Mouse (Mus musculus): ENCODE measurements around the gene Gpx5. TPM values are rescaled to one million over a fixed set of nuclear protein-coding genes. Genes with fewer than 3 reads are reported as not detected.

Gpx5 gene
- polyA plus RNA-seq (2012; rRNA removed), result 0.10 TPM in 1 of 2 replicates, not detected in the other

DNA sequence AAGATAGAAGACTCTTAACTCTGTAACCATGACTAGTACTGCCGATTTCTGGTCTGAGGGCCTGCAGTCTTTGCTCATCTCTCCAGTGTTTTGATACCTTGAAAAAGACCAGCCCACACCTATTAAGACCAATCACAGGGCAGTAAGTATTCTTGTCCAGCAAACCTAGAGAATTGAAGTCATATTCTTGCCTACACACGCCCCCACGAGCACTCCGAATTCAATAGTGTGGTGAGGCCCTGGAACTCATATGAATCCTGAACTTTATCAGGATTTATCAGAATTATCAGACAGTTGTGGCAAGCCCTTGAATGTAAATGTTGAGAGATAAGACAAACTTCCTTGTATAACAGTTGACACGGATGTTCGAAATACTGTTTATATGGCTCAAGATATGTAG is at the start of gene Gpx5:
TSS of gene Gpx5 (minus strand) at position 101 of the 400 bp plus-strand sequence.
- DNase-seq (ENCODE audit: low spot score), result no peak

DNA sequence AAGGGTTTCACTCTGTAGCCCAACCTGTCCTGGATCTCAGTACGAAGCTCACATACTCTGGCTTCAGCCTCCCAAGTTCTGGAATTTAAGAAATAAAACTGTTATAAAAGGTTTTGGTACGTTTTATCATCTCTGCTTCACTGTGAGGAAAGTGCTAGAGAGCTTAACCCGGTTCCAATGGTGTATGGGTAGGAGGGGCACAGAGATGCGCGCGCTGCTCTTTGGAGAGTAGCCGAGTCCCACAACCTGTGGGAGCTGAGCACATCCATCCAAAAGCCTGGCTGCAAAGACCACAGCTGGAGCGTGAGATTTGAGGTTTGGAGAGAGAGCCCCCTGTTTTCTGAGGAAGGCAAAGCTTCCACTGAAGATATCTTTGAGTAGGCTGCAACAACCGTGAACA is 34.9 kb upstream of the Gpx5 start:
- no peak for DNase-seq (ENCODE audit: low spot score)

DNA sequence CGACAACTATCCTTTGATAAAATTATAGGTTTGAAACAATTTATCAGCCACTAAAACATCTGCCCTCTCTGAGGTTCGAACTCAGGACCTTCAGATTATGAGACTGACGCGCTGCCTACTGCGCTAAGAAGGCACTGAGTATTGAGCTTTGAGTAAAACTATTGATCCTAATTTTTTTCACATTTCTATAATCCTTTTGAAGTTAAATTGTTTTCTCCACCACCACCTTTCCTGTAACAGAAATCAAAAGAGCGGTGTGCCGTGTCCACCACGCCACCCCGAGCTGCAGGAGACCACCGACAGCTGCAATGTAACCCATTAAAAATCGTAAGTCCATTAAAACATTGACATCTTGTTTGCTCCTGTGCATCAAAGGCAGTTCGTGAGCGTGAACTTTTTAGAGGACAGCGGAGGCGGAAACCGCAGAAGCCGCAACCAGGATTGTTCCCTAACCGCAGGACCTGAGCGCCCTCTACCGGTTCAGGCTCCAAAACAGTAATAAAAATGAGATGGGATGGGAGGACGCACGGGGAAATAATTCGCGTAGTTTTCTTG is 34.2 kb upstream of the Gpx5 start:
- DNase-seq (ENCODE audit: low spot score), result peak; percentile 60

DNA sequence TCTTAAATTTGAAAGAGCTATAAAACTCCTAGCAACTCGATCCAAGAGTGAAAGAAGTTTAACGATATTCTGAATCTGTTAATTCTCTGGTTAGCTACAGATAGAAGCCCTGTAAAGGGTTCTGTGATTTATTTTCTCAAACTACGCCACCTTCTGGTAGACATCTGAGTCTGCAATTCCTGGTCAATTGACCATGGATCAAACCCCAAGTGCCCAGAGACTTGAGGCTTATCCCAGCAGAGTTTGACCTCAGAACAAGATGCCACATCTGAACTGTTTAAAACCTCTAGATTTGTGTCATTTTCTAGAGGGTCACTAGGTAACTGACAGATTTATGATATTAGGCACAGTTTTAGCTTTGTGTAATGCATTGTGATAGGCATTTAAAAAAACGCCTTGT is 33.7 kb upstream of the Gpx5 start:
- no peak for DNase-seq (ENCODE audit: low spot score)

DNA sequence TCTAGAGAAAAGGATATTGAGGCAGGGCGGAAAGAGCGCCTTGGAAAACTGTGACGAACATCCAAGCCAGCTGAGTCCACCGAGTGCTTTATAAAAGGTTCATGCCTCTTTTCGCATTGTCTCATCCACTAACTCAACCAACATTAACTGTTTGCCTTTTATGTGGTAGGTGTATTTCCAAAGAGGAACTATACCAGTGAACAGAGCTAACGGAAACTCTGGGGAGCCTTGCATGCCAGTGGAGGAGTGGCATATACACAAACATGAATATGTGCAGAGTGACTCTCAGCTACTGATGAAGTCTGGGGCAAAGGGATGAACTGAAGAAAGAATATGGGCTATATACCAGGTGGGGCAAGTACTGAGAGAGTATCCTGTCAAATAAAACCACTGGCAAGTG is 30.9 kb upstream of the Gpx5 start:
- no peak for DNase-seq (ENCODE audit: low spot score)

DNA sequence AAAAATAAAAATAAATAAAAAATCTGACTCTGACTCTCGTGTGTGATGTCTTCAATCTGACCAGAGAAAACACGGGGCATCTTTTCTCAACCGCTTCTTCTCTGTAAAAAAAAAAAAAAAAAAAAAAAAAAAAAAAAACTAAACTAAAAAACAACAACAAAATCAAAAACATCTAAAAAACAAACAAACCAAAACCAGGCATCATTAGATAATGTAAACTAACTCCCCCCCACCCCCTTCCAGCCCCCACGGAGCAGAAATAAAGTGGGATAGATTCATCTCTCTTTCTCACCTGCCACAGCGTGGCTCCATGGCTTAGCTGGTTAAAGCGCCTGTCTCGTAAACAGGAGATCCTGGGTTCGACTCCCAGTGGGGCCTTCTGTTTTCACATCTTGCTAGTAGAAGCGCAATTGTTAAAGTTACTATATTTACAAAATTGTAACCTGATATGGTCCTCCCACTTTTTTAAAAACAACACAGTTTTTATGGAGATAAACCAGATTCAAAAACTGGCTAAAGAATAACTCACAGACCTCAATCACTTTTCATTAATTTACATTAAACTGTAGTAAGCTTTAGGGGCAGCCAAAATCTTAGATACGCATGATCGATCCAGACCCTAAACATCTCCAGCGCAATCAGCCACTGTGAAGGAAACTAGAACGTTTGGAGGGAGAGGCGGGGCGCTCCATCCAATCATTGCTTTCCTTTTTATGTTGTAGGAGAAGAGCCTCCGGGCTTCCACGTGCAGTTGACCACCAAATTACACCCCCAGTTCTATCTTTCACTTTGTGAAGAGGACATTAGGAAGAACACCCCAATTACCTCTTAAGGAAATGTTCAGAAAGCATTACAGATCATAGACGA is 30.2 kb upstream of the Gpx5 start:
- no peak for DNase-seq (ENCODE audit: low spot score)

DNA sequence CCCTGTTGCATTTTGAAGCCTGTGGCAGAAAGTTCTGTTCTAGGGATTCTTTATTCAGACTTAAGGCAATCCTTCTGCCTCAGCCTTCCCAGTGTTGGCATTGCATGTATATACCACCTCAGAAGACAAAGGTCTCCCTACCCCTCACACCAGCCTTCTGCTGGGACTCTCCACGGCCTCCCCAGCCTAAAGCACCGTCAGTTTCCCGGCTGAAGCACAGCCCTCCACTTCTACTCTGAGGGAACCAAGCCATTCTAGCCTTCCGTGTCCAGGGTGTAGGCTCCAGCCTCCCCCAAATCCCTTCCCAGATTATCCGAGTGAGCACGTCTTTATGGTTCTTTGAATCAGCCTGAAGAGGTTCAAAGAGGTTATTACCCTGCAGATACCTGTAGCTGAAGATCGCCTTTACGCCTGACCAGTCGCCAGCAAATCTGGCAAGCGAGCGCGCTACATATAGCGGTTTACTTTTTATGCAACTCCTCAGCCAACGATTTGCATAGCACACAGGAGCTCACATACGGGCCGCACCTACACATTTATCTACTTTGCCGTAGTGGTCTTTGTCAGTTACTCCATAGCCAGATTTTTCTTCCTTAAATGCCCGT is 29.5 kb upstream of the Gpx5 start:
- no peak for DNase-seq (ENCODE audit: low spot score)

DNA sequence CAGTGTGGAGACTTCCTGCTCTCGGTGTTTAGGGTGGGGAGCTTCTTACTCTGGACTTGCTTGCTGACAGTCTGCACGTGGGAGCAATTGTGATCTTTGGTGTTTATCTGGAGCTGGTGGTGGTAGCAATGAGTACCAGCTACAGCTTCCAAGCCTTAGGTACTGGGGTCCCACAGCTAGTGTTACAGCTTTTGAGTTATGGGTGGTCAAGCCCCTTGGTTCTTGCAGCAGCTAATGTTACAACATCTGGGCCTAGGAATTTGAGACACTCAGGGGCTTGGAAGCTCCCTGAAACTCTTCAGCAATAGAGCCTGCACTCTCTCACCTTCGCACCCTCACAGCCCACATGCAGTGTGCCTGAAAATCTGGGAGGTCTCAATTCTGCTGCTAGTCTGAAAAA is 27.7 kb upstream of the Gpx5 start:
- DNase-seq (ENCODE audit: low spot score), result no peak

DNA sequence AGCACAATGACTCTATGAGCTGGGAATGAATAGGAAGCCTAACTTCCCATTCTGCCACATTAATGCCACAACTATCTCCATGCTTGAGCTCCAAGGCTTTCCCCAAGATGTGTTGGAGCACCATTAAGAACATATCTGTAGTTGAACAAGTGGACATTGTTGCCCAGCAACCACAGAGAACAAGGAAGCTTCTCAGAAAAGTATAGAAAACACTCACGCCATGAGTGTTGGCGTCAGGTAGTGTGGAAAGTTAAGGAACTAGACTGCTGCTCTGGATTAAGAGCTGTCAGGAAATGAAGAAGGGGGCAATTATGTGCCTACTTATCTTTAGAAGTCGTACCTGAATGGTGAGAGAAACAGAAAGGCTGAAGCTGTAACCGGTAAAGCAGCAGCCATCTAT is 21.4 kb upstream of the Gpx5 start:
- DNase-seq (ENCODE audit: low spot score), result no peak

DNA sequence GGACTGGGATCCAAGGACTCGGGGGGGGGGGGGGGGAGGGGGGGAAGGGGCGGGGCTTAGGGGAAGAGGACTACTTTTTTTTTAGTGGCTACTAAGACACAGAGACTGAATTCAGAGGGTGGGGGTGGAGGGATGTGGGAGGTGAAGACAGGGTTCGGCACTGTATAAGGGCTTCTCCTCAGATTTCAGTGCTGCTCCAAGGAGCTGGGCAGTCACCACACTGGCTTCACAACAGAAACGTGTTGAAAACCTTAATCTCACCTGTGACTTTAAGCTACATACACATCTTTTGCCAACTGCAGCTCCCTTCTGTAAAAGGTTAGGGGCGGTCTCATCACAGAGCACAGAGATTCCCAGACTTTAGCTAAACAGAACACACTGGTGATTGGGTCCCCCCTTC is 20.3 kb upstream of the Gpx5 start:
- no peak for DNase-seq (ENCODE audit: low spot score)

DNA sequence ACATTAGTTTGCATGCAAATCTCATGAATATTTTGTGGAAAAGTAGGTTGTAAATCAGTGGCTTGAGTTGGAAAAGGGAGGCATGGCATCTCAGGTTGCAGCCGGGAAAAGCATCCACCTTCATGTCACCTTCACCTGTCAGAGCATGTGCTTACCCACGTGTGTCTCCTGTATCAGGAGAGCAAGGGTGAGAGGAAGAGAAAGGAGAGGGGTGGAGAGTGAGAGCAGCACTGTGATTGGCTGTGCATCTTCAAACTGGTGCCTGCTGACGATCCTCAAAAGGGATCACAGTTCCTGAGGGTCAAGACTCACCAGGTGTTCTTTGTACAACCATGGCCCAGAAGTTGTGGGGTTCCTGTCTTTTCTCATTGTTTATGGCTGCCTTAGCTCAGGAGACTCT is 19.4 kb upstream of the Gpx5 start, which contains the start of gene Gpx6:
TSS of gene Gpx6 (plus strand) at position 200 of the 400 bp plus-strand sequence.
- DNase-seq (ENCODE audit: low spot score), result no peak

DNA sequence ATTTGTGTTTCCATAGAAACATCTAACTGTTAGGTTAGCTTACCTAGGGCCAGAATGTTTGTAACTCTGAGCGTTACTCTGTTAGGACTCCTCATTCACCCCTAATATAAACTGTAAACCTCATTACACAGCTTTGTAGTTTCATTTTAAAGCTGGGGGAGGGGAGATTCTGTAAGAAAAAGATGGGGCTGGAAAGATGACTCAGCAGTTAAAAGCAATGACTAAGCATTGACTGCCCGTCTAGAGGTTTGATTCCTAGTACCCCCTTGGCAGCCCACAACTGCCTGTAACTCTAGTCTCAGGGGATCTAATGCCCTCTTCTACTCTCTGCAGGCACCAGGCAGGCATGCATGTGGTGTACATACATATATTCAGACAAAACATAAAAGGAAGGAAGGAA is 17.3 kb upstream of the Gpx5 start:
- no peak for DNase-seq (ENCODE audit: low spot score)

DNA sequence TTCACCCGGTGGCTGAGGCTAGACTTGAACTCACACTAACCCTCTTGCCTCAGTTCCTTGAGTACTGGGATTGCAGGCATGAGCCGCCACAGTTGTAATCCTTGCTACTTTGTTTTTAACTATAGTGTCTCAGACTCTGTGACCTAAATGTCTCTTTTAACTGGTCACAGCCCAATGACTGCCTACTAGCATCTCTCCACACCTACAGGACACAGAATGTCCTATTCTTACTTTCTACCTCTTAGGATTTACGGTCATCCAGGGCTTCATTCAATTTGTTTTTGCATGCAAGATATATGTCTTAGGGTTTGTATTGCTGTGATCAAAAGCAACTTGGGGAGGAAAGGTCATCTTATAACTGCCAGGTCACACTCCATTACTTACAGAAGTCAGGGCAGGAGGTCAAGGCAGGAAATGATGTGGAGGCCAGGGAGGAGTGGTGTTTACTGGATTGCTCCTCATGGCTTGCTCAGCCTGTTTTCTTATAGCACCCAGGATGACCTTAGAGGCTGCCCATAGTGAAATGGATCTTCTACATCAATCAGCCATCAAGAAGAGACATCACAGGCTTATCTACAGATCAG is 12.0 kb upstream of the Gpx5 start:
- no peak for DNase-seq (ENCODE audit: low spot score)

DNA sequence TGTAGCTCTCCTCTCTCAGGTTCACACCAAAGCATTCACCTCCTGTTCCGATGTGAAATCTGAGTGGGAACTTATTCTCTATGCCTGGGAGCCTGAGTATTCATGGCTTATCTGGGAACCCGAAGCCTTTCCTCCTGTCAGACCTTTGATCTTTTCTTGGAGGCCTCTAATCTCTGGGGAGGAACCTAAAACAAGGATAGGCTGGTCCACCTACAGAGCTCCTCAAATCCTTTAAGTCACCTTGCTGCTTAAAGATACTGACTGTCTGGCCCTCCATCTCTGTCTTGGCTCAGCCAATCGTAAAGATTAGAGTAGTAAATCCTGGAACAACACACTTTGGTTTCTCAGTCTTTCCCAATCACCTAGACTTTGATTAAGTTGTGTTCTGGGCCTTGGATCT is 6.0 kb upstream of the Gpx5 start:
- no peak for DNase-seq (ENCODE audit: low spot score)

DNA sequence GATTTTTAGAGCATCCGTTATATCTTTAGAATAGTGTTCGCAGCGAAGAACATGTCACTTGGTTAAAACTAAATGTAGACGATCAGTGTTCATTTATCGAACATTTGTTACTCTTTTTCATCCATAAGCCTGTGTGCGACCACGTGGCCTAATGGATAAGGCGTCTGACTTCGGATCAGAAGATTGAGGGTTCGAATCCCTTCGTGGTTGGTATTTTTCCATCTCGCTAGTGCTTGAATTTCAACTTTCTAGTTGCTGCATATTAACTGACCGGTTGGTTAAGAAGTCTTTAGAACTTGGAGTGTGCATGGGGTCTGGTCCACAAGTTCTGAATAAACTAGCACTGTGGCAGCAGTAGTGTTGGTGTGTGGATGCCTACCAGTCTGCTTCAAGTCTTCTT is 13.0 kb downstream of the Gpx5 start:
- peak; percentile 24 for DNase-seq (ENCODE audit: low spot score)

DNA sequence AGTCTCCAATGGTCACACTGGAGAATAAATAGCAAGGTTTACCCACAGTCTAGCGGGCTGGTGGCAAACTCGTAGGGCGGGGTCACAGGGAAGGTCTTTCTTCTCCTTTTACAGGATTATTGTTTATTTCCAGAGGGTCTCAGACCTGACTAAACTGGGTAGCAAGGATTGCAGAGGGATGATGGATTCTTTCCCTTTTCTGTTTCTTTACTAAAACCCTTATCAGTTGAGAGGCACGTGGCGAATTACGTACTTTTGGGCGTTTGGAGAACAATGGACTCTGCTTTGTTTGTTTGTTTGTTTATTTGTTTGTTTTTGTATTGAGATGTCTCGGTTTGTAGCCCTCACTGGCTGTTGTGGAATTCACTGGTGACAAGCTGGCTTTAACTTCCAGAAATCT is 13.5 kb downstream of the Gpx5 start:
- DNase-seq (ENCODE audit: low spot score), result no peak

DNA sequence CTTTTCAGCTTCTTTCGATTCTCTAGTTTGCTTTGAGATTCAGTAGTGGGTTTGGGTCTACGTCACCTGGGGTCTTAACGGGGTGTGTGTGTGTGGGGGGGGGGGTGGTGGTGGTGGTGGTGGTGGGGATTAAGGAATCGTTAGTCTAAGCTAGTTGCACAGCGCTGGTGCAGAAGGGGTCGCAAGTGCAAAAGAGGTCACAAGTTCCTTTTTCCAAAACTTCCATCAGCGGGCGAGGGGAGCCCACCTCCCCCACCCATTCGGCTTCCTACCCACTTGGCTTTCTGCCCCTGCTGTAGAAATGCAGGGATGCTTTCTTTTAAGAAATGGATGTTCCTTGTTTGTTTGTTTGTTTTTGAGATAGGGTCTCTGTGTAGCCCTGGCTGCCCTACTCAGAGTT is 16.0 kb downstream of the Gpx5 start:
- DNase-seq (ENCODE audit: low spot score), result no peak

DNA sequence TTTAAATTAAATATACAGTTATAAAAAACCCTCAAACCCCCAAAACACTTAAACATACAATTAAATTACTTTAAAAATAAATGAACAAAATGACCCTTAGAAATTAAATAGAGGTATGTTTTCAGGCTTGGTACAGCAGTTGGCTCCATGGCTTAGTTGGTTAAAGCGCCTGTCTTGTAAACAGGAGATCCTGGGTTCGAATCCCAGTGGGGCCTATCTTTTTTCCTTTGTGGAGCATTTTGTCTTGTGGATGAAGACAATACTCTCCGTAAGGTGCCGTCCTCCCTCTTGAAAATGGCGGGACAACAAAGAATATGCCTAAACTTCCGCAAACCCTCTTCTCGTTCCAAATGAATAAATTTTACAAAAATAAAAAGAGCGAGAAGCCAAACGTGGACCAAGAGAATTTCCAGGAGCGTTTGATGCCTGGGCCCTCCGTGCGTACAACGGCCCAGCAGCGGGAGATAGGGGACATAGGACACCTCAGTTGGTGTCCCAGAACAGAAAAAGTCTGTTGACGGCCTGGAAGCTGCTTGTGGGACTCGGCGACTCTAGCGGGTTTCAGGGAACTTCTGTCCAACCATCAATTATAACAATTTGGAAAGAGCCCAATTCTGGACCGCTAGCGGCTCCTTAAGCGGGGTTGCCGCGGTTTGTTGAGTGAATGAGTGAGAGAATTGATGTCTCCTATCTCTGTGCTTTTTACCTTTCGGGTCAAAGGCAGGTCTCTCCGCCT is 16.5 kb downstream of the Gpx5 start:
- no peak for DNase-seq (ENCODE audit: low spot score)

DNA sequence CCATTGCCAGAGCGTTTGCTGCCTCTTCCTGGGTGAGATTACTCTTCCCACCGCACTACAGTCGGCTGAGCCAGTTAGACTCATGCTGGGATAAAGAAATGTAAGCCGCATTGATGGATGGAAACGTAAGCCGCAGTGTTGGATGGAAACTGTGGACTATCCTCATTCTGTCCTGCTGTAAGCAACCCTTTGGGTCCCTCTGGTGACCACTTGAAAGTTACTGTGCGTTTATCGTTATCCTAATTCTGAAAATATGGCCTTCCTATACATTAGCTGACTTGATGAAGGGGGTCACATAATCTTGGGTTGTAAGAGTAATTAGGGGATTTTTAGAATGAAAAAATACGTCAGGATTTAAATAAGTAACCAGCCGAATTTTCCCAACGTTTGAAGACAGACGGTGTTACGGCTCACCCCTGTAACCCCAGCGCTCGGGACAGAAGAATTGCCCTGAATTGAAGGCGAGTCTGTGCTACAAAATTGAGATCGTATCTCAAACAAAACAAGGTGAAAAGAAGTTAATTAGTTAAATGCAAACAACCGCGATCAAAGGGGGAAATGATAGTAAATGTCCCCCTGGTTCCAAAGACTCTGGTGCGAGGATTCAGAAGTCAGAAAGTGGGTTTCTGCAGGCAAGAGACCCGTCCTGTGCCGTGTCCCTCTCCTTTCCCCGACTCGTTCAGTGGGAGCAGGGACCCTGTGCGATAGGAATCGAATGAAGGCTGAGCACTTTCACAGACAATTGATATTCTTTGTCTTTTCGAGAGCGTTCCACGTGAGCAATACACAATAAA is 17.3 kb downstream of the Gpx5 start:
- no peak for DNase-seq (ENCODE audit: low spot score)

DNA sequence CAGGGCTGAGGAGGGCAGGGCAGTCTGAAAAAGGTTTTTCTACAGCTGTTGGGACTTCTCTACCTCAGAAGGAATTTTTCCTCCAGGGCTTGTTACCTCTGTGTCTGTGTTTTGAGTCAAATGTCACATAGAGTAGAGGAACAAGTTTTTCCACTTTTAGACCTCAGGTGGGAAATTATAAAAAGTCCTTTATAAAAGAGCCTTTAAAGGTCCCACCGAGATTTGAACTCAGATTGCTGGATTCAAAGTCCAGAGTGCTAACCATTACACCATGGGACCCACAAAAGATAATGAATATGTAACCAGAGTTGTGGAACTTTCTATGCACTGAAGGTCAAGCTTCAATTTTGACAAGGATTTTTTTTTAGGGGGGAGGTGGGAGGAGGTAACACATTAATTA is 24.3 kb downstream of the Gpx5 start:
- no peak for DNase-seq (ENCODE audit: low spot score)

DNA sequence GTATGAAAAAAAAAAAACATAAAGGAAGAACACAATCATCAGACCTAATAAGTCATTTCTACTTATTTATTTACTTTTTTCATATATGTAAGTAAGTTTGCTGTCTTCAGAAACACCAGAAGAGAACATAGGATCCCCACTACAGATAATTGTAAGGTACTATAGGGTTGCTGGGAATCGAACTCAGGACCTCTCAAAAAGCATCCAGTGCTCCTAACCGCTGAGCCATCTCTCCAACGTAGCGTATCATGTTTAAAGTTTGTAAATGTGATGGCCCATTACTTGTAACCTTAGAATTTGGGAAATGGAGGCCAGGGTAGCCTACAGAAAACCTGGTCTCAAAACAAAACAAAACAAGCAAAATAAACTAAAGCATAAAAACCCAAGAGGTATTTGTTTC is 25.0 kb downstream of the Gpx5 start:
- no peak for DNase-seq (ENCODE audit: low spot score)
